Mouse (Mus musculus): Measurements from ENCODE around the gene Npr3. TPM values are rescaled to one million over a fixed set of nuclear protein-coding genes. Genes with fewer than 3 reads are reported as not detected.

Npr3 gene
- 1 to 10 TPM; 1.6 to 8.0 TPM for polyA plus RNA-seq (2012; fragmentation: generic; extraction: Trizol)

DNA sequence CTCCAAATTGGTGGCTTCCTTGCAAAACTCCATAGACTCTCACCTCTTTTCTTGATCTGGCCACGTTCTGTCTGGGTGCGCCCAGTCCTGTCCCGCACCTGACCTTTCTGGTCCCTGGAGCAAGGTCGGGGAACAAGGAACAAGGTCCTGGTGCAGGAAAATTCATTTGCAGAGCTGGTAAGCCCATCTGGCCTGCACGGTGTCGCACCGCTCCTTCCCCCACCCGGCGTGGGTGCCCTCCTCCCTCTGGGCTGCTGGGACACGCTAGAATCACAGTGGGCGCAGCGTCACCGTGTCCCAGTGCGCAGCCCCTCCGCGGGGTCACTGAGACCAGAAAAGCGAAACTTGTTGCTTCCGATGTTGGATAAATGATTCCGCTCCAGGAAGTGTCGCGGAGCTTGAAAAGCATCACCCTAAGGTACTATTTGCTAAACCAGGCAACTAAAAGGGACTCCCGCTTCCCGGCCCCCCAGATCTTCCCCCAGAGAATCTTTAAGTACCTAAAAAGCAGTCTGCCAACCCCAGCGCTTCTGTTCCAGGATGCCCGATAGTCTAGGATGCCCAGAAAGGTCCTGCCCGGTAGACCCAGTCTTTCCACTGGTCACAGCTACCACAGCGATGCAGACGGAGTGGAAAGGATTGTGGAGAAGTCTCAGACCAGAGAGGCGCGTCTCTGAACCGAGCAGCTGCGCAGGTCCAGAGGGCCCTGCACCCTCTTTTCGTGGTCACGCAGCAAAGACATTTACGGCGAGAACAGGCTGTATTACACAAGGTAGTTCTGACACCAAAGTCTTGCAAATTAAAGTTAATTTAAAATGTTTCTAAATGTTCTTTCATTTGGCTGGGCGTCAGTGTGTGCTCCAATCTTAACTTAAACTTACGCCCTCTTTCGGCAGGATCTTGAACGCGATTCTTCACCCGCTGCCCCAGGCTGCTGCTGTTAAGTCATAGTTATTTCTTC, at the start of gene Npr3:
Npr3 (minus strand) TSS at position 717 of the 961 bp plus-strand sequence.

Other genes with a start within 250 kb of the Npr3 start
- 100 to 1,000 TPM in 1 of 2 experiments, 10 to 100 TPM in 1; 58.1 to 139 TPM for gene Sub1, start 89.7 kb upstream of the Npr3 start, polyA plus RNA-seq (2012; fragmentation: generic; extraction: Trizol)
- 10 to 100 TPM in 1 of 2 experiments, 1 to 10 TPM in 1; 1.2 to 19.6 TPM for gene Zfr, start 210.5 kb upstream of the Npr3 start, polyA plus RNA-seq (2012; fragmentation: generic; extraction: Trizol)